Mouse (Mus musculus) embryo, embryonic 11 days (tissue): ENCODE data around the gene Sars2.

Experiments
- DNase-seq: peaks from one replicate; pipeline ENCODE4 v3.0.0-alpha.2; 2015

Gene Sars2

DNA sequence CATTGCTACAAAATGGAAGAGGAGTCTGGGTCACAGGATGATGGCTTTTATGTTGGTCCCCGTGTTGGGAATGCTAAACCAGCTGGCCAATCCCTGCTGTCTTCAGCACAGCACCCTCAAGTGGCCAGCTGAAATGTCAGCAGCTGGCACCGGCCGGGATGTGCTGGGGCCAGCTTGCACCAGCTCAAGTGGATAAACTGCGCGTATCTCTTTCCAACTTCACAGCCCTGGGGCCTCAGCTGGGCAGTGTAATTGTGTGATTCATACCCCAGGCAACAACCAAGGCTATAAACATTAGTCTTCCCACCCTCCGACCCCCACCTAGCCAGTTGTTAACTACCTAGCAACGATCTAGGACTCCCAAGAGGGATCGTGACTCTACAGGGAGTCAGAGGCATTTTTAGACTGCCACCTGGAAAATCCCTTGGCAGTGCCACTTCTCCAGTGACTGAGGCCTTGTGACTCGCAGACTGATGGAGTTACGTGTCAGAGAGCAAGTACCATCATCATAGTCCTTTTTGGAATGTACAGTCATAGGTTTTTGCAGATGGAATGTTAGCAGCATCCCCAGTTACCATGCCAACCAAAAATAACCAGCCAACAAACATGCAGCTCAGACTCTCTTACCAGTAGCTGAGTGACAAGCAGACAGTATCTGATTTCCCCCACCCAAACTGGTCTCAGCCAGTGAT lies 14.0 kb upstream of the Sars2 start:
- DNase-seq, result no peak

DNA sequence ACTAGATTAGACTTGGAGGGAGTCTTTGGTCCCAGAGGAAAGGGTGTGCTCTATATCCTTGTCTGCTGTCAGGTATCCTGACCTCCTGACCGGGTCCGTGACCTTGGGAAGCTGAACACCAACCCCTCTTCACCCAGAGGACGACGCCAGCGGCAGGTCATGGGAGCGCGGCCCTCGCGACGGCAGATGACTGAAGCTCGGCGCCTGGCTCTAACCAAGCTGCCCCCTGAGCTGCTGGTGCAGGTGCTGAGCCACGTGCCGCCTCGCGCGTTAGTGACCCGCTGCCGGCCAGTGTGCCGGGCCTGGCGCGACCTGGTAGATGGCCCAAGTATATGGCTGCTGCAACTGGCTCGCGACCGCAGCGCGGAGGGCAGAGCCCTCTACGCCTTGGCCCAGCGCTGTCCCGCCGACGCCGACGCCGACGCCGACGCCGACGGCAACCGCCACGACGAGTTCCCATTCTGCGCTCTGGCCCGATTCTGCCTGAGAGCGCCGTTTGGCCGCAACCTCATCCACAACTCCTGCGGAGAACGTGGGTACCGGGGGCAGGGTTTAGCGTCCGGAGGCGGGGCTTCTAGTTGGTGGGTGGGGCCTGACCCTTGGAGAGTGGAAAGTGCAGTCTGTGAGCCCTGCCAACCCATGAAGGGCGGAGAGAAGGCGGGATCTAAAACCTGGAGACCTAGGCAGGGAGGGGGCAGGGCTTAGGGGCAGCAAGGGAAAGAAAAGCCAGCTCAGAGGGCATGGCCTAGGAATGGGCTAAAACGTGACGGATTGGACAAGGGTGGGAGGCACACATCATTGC lies 9.2 kb upstream of the Sars2 start:
- DNase-seq, result peak; percentile 92

DNA sequence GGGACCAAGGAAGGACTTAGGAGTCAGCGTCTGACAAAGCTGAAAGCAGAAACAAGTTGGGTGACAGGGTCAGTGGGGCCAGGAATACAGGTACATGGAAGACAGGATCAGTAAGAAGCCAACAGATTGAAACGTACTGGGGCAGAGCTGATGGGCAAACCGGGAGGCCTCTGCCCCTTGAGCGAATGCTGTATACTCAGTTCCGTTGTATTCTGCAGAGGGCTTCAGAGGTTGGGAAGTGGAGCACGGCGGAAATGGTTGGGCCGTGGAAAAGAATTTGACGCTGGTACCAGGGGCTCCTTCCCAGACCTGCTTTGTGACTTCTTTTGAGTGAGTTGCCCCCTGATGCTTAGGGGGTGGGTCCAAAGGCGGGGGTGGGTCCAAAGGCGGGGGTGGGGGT lies 8.6 kb upstream of the Sars2 start:
- DNase-seq, result no peak

DNA sequence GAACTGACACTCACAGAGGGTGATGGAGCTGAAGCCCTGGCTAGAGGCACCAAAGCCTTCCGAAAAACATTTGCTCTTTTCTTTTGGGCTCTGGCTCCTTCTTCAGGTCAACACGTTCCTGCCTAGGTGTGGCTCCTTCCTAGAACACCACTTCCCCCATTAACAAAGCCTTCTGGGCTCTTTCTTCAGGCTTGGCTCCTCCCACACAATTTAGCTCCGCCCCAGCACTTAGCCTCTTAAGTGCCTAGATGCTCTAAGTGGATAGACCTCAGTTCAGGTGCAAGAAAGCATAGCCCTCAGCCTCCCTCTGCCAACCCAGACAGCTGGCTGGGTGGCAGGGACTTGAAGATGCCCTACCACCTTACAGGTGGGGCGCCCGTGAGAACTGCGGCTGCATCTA lies 6.1 kb upstream of the Sars2 start:
- DNase-seq, result no peak

DNA sequence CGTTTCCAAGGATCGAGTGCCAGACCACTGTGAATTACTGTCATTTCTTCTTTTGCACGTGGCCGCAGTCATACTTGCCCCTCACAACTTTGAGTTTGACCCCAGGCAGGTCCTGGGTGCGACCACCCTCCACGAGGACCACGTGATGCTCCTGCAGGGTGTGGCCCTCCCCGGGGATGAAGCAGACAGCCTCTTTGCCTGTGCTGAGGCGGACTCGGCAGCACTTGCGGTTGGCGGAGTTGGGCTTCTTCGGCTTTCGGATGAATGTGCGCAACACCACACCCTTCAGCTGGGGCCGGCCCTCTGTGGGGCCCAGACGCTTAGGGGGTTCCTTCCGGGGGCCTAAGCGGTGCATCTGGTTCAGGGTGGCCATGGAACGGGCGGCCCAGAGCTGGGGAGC lies 2.0 kb upstream of the Sars2 start:
- no peak for DNase-seq

DNA sequence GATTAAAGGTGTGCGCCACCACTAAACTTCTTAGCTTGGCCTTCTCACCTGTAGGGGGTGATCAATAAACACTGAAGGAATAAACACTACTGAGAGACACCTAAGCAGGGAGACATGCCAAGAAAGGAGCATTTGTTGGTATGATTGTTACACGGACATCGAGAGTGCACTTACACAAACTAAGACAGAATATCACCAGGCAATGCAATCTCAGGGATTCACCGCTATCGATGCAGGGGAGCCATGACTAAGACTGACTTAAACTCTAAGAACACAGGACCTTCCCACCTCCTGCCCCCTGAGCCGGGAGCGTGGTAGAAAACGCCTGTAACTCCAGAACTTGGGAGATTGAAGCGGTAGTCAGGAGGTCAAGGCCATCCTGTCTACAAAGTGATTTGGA lies 843 bp upstream of the Sars2 start:
- no peak for DNase-seq

DNA sequence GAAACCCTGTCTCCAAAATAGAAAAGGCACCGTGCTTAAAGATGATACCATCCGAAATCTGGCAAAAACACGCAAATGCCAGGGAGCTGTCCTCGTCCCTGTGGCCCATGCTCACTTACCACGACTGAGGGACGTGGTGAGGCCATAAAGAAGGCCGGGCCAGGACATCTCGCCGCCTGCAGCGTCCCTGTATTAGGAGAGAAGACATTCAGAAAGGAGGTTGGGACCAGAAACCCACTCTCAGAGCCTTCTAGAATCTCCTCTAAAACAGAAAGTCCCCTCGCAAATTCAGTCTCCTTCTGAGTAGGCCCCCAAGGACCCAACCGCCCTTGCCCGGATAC lies 454 bp upstream of the Sars2 start:
- no peak for DNase-seq

DNA sequence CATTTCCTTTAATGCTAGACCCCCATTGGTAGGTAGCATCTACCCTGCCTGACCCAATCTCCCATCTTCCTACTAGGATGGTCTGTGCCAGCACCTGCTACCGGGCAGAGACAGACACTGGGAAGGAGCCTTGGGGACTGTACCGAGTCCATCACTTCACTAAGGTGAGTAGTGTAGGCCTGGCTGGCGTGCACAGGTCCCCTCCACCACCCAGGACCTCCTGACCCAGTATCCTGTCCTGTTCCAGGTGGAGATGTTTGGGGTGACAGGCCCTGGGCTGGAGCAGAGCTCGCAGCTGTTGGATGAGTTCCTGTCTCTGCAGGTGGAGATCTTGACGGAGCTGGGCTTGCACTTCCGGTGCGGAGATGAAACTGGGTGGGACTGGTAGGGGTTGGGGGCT lies 8.1 kb downstream of the Sars2 start:
- no peak for DNase-seq

DNA sequence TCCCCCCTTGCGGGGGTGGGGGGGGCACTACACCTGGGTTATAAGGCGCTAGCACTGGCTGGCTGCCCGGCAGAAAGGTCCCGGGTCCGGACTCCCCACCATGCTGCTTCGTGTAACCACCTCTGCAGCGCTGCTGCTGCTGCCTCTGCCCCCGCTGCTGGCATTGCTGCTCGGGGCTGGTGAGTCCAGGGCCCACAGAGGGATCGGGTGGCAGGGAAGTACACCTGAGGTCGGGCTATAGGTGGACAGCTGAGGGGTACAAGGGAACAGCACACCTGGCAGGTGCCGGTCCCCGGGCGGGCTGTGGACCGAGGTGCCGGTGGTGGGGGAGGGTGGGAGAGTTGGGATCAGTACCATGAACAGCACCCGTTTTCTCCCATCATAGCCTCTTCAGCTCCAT lies 14.3 kb downstream of the Sars2 start, which contains the start of gene Ccer2:
Ccer2 (plus strand) TSS at position 96 of the 400 bp plus-strand sequence.
- no peak for DNase-seq

DNA sequence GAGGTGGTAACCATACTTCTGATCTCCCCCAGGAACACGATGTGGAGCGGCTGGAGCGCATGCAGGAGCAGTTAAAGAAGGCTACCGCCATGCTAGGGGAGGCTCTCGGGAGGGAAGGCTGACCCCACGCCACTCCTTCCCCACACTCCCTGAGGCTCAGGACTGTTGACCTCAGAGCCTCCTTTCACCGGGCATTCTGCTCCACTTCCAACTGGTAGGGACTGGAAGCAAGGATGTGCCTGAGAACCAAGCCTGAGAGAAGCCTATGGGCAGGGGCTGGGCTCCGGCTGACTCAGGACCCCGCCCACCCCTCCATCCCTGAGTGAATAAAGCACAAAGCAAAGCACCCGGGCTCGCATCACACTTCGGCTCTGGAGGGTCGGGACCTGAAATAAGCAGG lies 16.8 kb downstream of the Sars2 start:
- no peak for DNase-seq

DNA sequence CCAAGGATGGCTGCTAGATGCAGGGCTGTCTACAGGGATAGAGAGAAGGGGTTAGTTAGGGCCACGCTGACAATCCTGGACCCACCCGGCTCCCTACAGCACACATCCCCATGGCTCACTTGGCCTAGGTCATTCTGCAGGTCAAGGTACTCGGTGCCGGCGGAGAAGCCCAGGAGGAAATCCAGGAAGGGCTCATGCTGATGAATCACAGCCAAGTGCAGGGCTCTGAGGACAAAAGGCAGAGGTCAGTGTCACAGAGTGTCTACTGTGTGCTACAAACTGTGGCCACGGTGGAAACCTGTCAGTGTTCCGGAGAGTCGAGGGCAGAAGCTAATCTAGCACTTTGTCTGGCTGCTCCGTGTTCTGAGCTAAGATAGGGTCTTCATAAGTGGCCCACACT lies 20.1 kb downstream of the Sars2 start:
- DNase-seq, result no peak

DNA sequence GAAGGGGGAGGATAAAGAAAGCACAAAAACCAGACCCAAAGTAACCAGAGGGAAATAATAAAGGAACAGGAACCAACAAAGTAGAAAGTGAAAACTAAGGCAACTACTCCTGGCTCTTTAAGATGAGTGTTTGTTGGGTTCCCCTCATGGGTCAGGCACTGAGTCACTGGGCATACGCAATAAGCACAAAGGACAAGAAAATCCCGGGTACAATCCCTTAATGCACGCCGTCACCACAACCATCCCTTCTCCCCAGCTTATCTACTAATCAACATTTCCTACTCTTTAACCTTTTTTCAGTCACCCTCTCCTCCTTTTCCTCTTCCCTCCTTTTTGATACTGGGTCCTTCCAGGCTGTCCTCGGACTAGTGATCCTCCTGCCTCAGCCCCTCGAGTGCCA lies 23.4 kb downstream of the Sars2 start:
- DNase-seq, result no peak

DNA sequence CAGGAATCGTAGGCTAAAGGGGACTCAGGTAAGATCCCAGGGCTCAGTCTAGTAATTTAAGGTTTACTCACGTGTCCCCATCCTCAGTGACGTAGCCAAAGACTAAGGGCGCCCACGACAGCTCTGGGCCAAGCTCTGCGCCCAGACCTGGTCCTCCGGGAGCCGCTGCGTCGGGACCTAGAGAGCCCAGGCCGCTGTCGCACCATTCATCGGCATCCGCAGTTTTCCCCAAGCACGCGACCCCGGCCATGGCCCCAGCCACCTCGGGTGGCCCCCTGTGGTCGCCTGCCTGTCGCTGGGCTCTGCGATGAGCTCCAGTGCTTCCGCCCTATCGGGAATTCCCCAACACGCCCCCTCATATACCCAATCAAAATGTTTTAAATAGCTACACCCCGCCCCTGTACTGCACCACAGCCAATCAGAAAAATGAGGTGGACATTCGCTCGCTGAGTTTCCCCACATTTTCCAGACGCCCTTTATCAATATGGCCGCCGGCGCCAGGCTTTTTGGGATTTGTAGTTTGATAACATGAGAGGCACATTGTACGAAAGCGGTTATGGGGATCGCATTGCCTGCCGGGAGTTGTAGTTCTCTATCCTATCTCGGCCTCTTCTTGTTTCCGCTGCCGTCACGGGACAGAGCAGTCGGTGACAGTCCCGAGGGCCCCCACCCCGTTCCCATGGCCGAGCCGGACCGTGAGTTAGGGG lies 24.5 kb downstream of the Sars2 start, which contains the start of gene Sirt2:
Sirt2 (plus strand) TSS at position 563 of the 707 bp plus-strand sequence.
- DNase-seq, result peak; percentile 98

DNA sequence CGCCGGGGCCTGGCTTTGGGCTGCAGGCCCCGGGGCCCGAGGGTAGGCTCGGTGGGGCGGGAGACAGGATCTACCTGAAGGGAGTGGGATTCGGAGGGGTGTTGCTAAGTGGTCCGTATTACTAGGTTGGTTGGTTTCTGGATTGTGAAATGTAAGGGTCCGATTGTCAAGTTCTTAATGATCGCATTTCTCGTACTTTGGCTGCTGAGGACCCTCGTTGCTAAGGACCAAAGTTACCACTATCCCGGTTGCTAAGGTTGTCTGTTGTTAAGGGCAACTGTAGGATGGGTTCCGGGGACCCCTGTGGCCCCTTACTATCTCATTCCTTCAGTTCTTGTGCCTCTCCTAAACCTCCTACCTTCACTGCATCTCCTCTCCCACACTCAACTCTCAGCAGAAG lies 25.1 kb downstream of the Sars2 start:
- DNase-seq, result no peak

DNA sequence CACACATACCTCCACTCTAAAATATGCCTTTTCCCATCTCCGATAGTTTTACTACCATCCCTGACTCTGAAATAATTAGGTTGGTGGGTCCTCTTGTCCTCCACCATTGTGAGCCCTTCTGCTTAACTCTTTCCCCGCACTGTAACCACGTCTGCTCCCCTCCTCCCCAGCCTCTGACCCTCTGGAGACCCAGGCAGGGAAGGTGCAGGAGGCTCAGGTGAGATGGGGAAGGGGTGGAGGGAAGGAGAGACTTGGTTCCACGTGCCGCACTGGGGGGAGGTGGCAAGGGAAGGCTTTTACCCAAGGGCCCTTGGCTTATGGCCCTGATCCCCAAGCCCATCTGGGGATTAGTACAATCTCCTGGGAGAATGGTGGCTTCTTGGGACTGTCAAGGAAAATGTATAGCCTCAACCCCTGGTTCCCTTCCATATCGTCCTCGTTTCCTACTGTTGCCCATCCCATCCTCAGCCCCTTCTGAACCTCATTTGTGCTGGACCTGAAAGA lies 25.7 kb downstream of the Sars2 start, which contains the start of gene Nfkbib:
Nfkbib (minus strand) TSS at position 51 of the 504 bp plus-strand sequence.
- no peak for DNase-seq

DNA sequence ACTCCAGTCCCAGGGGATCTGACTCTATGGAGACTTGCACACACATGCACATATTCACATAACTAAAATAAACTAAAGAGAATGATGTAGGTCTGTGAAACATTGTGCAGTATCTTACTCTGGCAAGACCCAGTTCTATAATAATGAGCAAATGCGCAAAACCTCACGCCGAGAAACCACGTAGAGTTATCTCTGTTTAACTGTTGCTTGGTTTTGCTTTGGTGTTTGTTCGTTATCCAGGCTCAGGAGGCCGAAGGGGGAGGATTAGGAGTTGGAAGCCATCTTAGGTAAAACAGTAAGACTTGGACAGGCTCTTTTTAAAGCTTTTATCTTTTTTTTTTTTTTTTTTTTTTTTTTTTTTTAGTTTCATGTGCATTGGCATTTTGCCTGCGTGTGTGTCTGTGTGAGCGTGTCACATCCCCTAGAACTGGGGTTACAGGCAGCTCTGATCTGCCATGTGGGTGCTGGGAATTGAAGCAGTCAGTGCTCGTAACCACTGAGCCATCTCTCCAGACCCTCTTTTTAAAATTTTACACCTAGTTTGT lies 27.7 kb downstream of the Sars2 start:
- DNase-seq, result no peak

DNA sequence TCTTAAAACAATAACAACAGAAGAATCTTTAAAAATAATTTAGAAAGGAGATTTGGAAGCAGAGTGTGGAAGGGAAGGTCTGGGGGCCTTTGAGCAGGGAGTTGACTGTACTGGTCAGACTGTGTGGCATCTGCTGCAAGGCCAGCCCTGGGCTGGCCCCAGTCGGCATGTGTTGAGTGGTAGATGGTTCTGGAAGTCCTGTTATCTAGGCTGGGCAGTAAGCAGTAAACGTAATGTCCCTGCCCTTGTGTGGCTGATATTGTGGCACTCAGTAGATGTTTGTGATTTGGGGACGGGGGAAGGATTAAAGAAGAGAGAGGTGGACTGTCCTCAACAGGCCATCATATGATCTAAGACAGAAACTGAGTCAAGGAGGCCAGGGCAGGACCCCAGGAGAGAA lies 28.5 kb downstream of the Sars2 start:
- no peak for DNase-seq

DNA sequence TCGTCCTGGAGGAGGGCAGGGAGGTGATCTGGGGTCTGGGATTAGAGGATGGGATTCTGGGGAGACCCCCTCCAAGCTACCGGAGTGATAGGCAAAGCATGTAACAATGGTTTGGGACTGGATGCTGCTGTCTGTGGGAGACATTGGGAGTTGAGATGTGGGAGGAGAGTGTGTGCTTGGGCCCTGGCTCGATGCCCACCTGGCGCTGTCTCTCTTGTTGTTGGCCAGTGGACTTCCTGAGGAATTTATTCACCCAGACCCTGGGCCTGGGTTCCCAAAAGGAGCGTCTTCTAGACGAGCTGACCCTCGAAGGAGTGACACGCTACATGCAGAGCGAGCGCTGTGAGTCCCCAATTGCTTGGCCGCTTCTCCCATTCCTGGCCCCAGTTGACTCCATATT lies 30.1 kb downstream of the Sars2 start:
- no peak for DNase-seq

DNA sequence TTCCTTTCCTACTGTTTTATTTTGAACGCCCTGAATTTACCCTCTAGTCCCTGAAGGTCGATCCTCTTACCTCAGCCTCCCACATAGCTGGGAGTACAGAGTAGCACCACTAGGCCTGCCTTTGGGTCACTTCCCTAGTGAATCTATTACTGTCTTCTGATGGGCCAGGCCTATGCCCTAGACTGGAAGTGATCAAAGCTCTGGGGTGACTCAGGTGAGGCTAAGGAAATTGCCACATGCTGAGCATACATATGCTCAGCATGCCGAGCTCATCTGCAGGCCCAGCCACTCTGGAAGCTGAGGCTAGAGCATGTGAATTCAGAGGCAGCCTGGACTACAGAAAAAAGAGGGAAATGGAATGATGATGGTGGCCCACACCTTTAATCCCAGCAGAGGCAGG lies 31.4 kb downstream of the Sars2 start:
- DNase-seq, result no peak

DNA sequence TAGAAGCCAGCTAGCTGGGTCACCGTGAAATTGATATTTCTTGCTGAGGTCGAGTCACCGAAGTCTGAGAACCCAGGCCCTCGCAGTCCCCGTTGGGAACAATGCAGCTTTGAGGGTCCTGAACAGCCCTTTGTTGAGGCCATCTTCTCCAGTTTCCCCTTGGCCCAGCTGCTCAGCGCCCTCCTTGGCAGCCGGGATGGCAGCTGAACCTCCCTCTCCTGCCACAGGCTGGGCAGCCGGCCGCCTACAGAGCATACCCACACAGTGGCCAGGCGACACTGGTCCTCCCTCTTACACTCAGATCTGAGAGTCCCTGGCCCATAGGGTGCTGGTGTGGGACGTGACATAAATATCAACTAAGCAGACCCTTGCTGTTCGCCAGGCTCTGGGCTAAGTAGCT lies 32.4 kb downstream of the Sars2 start:
- DNase-seq, result no peak

DNA sequence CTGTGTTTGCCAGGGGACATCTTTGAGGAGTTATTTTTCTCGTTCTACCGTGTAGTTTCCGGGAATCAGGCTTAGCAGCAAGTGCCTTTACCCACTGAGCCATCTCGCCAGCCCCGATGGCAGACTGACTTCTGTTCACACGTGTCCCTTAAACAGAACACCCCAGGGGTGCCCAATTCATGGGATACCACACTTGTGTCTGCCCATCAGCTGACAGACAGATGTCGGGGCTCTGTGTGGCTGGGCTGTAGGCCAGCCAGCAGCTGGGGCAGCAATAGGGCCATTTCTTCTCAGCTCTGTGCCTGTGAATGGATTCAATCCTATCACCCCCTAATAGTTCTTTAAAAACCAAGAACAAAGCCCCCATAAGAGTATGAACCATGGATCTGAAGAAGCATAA lies 33.3 kb downstream of the Sars2 start:
- DNase-seq, result no peak

DNA sequence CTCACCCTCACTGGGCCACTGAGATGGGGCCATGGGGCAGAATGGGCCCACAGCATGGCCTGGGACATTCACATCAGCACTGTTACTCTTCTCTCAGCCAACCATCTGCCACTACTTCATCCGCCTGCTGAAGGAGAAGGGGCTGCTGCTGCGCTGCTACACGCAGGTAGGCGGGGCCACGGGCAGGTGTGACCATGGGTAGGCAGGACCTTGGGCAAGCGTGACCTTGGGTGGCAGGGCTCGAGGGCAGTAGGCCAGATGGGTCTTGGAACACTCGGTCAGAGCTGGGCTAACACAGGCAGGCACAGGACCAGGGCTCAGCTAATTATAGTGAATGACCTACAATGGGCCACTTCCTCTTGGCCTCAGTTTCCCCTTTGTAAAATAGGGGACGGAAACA lies 37.0 kb downstream of the Sars2 start:
- DNase-seq, result no peak

DNA sequence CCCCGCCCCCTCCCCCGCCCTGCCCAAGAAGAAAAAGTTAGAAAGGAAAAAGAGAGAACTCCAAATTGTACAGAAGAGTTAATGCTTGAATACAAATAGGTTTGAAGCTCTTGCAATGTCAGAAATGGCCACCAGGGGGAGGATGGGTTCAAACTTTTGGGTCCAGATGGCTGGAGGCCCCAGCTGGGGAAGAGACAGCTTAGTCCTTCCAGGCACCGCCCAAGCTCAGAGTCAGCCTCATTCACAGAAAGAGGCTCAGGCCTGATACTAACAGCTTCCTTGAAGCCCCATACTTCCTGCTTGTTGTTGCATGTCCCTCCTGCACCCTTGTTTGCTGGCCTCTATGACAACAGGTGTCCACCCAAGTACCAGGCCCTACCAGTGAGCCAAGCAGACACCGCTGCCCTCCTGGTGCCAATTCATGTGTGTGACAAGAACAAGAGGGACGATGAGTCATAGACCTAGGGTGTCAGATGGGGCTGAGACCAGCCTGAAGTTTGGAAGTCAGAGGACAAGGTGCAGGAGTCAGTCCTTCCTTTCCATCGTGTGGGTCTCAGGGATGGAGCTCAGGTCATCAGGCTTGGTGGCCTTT lies 38.4 kb downstream of the Sars2 start:
- DNase-seq, result peak; percentile 92
